Mouse (Mus musculus) ES-E14 (cell line): ENCODE measurements at regions not wholly inside any gene's neighbourhood (a gene's known extent, or its start where the extent isn't known, plus 50 kb on each side); places are given as distances from the start of the nearest gene placed in this dataset.

Experiments
- CHD2 ChIP-seq: IDR thresholded peaks from 2 replicates; pipeline ENCODE4 v1.6.1; 2014; ENCODE audit warnings: mild to moderate bottlenecking, low read depth, low read length, inconsistent platforms
- HCFC1 ChIP-seq: IDR thresholded peaks from 2 replicates; pipeline ENCODE4 v1.6.1; 2012; ENCODE audit warnings: low read length, inconsistent platforms, borderline replicate concordance; ENCODE audit not compliant: insufficient read depth
- ZC3H11A ChIP-seq: IDR thresholded peaks from 2 replicates; pipeline ENCODE4 v1.6.1; 2012; ENCODE audit warnings: low read depth, mild to moderate bottlenecking, inconsistent platforms, low read length, borderline replicate concordance
- ZNF384 ChIP-seq: IDR thresholded peaks from 2 replicates; pipeline ENCODE4 v1.6.1; 2012; ENCODE audit warnings: low read depth, low read length, inconsistent platforms

- TF ChIP-seq HCFC1 (no peak), ZC3H11A (no peak), CHD2 (no peak), ZNF384 (no peak)
These were observed 295.7 kb upstream of the Arglu1 start for GRCm38 (mm10) chr8:8986068-8986467.
